Mouse (Mus musculus) brain, adult 2 months (tissue): Measurements from ENCODE around the gene Catsper1.
"Not testable (repeated sequence)": the region's sequence is repeated elsewhere in the genome, so short reads cannot be mapped to it uniquely, and the experiment has no call there.

Experiments used
- DNase-seq: peaks from one replicate; pipeline ENCODE4 v3.0.0; 2011; ENCODE audit warnings: low read depth, low spot score

Catsper1 gene

DNA sequence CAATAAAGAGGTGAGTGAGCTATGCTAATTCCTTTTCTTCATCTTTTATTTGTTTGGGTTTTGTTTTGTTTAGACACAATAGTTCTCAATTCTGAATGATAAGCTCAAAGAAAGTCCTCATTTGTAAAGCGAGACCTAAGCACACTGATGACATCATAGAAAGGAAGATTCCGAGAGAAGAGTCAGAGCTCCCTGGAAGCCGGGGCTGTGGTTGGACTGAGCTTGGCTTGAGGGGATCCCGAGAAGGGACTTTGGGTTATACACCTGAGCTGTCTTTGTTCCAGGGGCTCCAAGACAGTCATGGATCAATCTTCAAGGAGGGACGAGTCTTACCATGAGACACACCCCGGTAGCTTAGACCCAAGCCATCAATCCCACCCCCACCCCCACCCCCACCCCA, at the start of gene Catsper1:
Gene Catsper1 (plus strand): TSS at position 301 of the 400 bp plus-strand sequence.
- no peak for DNase-seq

DNA sequence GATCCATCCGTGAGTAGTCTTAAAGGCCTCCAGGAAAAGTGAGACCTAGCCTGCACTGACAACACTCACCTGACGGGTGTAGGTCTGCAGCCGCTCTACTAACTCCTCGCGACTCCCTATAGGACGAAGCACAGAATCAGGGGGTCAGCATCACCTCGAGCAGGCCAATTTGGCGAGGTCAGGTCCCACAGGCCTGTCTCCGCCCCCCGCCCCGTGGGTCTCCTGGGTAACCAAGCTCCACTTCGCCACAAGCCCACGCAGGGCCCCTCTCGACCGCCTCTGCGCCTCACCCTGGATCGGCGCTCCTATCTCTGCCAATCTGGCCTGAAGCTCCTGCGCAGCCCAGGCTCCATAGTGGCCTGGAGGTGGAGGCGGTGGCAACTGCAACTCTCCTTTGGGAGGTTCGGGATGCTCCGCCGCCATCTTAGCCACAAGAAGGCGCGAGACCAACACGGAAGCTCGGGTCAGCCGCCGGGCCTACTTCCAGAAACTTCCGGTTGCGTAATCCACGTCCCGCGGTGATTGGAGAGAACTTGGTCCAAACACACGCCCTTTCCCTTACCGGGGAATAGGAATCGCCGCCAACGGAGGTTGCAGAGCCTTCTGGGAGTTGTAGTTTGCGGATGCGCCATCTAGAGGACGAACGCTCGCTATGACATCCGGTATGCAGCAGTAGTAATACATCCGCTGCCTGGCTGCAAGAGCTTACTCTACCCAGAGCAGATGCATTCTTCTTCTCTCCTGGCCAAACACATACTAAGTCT, 40.4 kb upstream of the Catsper1 start, which contains the start of gene Sf3b2:
Gene Sf3b2 (minus strand): TSS at position 484 of the 764 bp plus-strand sequence.
- DNase-seq = peak; percentile 100

DNA sequence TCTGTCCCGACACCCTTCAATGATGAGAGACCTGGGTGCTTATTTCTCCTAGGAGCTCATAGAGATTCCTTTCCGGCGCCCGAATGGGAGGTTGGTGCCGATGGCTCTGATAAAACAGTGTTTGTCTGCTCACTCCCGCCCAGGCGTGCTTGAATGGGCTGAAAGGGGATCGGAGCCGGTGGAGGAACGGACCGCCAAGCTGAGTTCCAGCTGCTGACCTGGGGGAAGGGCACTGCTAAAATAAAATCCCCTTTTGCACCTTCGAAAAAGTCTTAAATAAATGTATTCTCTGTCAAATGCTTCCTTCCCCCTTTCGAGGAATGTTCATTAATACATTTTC, 39.8 kb upstream of the Catsper1 start:
- no peak for DNase-seq

DNA sequence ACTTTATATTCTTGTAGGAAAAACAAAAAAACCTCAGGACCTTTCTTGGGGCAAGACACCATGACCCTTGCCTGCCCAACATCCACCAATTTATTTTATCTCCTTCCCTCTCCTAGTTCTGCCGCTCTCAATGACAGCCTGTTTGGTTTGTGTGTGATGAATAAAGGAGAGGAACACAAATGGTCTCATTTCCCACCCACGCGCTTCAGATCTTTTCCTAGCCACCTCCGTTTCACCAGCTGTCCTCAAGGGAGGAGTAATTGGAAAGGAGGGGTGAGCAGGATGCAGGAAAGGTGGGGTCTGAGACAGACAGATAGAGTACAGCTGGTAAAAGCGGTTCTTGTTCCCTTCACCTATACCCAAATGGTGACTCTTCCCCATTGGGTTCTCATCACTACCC, 38.9 kb upstream of the Catsper1 start:
- peak; percentile 89 for DNase-seq

DNA sequence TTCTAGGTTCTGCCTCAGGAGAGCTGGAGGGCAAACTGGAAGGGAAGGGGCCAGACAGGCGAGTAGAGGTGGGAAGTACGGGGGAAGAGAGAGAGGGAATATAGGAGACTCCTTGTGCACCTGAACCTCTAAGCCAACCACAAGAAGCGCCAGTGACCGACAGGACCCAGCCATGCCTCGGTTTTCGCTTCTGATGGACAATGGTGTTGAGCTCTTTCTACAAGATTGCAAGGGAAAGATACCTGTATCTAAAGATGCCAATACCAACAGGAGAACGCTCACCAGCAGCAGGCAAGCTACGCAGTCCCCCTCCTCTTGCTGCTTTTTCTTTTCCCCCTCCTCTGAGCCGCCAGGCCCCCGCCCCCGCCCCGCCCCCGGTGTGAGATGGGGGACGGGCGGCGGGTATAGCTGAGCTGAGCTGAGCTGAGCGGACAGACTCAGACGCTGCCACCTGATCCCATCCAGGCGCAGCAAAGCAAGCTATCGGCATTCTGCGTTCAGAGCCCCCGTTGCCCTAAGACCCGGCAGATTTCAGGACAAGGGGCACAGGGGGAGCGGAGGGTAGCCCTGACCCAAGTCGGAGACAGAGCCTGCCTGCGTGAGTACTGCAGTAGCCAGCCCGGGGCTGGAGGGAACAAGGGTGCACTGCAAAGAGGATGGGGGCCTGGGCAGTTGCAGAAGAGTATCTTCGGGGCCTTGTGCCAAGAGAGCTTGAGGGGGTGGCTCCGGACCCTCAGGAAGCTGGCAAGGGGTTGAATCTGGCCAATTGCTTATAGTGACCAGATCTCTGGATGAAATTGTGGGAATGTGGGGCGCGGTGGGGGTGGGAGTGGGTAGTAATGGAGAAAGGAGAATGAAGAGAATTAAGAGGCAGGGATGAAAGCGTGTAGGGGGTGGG, 37.4 kb upstream of the Catsper1 start, which contains the start of gene Gal3st3:
Gene Gal3st3 (plus strand): TSS at position 429 of the 898 bp plus-strand sequence.
- DNase-seq = peak; percentile 73

DNA sequence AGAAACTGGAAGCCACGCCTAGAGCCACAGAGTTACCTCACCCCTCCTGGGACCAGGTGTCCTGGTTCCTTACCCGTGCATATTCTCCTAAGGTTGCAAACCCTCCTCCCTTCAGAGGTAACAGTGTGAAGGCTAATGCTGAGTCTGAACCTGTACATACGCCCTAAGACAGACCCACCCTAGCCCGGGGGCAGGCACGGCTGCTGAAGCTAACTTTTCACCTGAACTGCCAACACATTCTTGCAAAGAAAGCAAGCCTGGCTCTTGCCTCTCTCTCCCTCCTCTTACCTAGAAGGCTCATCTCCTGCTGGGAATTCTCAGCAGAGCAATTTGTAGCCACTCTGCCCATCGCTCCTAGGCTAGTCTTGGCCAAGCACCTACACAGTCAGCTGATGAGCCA, 35.0 kb upstream of the Catsper1 start:
- no peak for DNase-seq

DNA sequence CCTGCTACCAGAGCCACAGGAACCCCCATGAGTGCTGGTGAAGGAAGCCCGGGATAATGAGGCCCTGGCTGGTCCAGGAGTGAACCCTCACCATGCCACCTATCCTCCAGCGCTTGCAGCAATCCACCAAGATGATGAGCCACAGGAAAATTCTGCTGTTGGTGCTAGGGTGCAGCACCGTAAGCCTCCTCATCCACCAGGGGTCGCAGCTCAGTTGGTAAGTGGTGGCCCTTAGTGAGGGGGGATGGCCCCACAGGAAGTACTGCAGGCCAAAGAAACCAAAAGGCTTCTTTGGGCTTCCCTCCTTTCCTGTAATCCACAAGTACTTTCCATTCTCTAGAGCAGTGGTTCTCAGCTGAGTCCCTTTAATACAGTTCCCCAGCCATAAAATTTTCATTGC, 33.1 kb upstream of the Catsper1 start:
- peak; percentile 66 for DNase-seq

DNA sequence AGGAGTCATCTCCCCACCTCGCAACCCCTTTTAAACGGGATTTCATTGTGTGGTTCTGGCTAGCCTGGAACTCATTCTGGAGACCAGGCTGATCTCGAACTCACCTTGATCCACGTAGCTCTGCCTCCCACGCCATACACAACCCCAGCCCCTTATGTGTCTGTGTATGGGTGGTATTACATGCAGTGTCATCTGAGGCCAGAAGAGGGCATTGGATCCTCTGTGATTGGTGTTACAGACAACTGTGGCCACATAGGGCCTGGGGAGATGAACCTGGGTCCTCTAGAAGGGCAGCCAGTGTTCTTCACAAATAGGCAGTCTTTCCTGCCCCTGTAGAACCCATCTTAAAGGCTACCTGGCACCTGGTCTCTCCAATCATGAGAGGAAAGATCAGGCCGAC, 29.3 kb upstream of the Catsper1 start:
- no peak for DNase-seq

DNA sequence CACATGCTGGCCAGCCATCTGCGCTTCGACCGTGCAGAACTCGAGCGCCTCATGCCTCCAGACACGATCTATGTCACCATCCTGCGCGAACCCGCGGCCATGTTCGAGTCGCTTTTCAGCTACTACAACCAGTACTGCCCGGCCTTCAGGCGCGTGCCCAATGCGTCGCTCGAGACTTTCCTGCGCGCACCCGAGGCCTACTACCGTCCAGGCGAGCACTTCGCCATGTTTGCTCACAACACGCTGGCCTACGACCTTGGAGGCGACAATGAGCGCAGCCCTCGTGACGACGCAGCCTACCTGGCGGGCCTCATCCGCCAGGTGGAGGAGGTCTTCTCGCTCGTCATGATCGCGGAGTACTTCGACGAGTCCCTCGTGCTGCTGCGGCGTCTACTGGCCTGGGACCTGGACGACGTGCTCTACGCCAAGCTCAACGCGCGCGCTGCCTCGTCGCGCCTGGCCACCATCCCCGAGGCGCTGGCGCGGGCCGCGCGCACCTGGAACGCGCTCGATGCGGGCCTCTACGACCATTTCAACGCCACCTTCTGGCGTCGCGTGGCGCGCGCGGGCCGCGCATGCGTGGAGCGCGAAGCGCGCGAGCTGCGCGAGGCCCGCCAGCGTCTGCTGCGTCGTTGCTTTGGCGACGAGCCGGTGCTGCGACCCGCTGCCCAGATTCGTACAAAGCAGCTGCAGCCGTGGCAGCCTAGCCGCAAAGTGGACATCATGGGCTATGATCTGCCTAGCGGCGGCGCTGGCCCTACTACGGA, 28.4 kb upstream of the Catsper1 start:
- no peak for DNase-seq

DNA sequence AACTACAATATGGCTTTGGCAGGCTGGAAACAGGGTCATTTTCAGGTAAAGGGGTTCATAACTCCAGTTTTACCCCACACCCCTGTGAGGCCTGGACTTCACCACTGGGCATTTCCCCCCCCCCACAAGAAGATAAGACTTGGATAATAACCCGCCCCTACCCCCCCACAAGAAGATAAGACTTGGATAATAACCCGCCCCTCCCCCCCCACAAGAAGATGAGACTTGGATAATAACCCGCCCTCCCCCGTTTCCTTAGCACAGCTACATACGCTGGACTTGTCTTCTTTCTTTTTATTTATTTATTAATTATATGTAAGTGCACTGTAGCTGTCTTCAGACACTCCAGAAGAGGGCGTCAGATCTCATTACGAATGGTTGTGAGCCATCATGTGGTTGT, 26.5 kb upstream of the Catsper1 start:
- DNase-seq = no peak

DNA sequence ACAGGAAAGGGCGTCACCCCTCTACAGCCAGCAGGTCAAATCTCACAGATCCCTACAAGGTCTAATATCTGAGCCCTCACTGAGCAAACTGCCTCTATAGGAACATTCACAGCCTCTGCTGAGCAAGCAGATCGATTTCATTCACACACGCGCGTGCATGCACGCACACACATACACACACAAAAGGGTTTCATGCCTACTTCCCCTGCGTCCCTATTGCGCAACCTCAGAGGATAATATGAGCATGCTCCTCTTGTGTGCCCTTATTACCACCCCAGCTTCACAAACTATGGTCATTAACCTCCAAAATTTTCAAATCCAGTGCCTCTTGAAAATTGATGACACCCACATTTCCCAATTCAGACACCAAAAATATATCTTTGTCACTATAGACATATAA, 22.4 kb upstream of the Catsper1 start:
- no peak for DNase-seq

DNA sequence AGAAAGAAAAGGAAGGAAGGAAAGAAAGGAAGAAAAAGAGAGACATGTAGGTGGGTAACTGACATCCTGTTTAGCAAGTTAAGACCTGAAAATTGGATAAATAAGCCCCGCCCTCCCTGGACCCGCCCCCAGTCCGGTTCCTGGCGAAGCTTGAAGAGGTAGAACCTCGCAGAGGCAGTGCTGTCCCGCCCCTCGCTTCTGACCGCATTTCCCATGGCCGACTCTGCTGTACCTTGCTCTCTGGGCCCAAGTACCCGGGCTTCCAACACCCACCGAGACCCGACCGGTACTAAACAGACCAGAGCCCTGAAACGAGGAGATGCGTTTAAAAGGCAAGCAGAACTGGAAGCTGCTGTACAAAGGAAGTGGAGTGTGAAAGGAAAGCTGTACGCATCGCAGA, 11.7 kb upstream of the Catsper1 start:
- no peak for DNase-seq

DNA sequence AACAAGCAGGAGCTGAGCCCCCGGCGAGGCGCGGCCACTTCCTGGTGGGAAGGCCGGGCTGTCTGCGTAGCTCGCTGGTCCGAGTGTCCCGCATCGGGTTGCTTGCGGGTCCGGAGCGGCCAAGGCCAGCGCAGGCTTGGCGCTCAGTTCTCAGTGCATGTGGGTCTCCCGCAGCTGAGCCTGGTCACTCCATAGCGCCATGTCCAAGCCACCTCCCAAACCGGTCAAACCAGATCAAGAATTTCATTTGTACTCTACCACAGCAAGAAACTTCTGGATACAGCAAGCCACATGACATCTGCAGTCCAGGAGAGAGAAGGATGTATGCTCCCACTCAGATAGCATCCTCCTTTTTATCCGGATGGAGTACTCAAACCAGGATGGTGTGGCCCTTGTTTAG, 7.6 kb upstream of the Catsper1 start:
- DNase-seq = no peak

DNA sequence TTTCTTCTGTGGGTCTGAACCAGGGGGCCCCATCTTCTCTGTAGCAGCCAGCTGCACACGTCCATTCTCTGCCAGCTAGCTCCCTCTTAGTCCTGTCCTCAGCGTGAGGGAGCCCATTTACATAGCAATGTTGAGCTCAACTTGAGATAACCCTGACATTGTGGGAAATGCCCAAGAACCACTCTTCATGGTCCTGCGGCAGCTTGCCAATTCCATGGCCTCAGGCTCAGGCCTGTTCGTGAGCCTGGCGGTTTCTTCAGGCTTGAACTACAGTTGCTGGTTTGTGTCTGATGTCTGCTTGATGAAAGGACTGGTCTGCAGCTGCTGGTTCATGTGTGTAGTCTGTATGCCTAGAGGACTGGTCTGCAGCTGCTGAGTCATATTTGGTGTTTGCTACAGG, 800 bp upstream of the Catsper1 start:
- no peak for DNase-seq

DNA sequence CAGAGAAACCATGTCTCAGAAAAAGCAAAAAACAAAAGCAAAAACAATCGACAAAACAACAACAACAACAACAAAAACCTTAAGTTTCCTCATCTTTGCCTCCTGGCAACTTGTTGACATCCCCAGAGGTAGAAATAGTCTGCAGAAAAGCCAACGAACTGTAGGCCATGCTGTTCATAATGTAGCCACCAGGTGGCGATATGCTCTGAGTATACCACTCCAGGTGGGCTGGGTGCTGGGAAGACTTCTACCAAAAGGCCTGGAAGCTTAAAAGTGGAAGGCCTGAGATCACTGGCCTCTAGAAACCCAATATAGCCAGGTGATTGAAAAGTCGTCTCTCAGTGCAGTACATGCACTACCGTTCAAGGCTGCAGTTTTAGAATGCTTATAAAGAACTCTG, 2.4 kb downstream of the Catsper1 start:
- DNase-seq = peak; percentile 89

DNA sequence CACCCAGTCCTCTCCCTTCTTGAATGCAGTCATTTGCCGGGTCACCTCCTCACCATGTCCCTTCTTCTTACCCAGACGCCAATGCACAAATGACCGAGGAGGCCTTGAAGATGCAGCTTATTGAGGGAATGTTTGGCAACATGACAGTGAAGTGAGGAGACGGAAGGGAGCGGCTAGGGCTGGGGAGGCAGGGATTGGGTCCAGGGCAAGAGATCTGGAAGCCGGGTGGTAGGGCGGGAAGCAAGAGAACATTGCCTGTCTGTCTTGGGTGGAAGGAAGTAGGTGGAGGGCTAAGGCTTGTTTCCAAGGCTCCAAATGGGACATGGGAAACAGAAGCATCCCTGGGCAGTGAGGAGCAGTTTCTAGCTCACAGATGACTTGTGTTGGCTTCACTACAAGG, 5.8 kb downstream of the Catsper1 start:
- DNase-seq = no peak

DNA sequence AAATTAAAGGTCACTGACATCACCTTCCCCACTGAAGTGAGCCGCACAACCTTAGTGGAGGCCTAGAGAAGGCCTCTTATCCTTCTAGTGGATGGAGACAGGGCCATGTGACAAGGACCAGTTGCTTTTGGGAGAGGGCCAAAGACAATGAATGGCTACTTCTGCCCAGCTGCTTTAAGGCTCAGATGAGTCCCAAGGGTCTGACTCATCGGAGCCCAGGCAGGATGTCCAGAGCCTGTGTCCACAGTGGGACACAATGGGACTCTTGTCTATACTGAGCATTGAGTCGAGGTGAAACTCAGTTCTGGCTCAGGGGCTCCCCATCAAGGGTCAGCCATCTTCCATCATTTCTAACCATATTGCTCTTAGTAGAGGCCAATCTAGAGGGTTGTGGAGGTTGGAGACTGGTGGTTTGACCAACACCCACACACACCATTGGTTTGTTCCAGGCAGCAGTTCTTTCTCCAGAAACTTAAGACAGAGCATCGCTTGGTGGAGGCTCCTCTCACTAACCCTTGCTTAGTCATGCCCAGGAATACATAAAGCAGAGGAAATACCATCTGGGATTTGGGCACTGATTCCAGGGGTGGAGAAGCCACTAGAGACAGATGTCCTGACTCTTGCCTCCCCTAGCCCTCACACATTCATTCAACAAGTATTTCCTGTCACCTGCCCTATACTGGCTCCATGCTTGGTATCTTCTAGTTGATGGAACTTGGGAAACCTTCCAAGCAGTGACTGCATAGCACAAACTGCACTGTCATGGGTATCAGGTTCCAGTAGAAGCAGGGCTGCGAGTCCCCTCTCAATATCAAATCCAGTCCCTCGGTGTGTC, 10.0 kb downstream of the Catsper1 start:
- DNase-seq = no peak

DNA sequence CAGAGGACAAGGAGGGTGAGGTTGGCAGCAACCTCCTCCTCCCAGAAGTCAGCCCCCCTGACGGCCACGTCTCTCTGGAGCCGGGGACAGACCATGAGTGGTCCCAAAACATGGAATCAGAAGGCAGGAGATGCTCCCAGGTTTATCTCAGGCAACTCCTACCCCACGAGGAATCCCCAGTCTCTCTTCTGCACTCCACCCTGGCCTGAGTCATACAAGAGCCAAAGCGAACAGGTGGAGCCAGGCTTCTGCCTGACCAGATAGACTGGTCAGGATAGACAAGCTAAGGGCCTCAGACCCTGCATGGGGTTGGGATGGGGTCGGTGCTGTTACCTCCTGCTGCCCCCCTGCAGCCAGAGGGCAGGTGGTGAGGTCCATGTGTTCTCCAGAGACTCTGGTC, 12.5 kb downstream of the Catsper1 start:
- no peak for DNase-seq

DNA sequence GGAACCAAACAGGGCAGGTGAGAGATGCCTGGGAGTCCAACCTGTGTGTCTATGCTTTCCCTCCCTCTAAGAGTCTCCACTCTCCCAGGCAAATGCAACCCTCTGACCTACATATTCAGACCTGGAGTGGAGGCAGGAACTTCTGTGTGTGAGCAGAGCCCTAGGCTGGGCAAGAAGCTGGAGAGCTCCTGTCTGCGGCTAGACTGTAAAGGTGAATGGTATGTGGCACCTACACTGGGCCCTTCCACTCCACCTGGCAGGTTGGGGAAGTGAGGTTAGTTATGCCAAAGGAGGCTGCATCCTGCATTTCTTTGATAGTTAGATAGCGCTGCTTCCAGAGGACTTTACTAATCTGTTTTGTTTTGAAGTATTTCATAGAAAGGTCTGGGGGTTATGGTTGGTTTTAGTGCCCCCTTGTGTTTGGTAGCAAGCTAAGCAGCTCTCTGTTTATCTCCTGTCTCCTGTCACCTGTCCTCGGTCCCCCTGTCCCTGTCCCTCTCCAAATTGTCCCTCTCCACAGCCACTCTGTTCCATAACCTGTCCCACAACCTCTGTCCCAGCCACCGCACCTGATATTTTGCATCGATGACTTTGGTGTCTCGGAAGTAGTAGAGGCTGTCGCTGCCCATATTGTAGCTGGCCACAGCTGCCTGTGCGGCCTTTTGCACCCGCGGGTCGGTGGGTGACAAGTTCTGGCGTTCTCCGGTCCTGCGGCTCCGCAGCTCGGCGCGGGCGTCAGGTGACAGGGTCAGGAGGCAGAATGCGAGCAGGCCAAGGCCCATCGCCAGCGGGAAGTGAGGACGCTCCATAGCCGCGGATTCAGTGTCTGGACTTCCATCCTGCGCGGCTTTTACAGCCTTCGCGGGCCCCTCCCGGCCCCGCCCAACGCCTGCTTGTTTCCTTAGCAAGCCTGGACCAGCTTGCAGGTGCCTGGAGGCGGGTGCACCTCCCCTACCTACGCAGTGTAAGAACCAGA, 13.3 kb downstream of the Catsper1 start:
- DNase-seq = peak; percentile 75

DNA sequence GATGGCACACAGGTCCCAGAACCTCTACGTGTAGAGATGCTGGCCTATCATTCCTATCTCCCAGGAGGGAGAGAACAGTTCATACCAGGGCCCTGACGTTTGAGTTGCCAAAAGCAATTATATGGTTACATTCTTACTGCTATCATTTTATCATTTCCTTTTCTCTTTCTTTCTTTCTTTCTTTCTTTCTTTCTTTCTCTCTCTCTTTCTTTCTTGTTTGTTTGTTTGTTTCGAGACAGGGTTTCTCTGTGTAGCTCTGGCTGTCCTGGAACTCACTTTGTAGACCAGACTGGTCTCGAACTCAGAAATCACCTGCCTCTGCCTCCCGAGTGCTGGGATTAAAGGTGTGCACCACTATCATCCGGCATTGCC, 13.9 kb downstream of the Catsper1 start, which contains the start of gene Cst6:
Gene Cst6 (minus strand): TSS at position 73 of the 372 bp plus-strand sequence.
- DNase-seq = not testable (repeated sequence)
